Mouse (Mus musculus) stomach, postnatal 0 days (tissue): ENCODE measurements around the gene Hagh.

Experiments used
- CTCF ChIP-seq: IDR thresholded peaks from 2 replicates; pipeline ENCODE4 v1.5.1; 2016; ENCODE audit warnings: antibody characterized with exemption, low read depth, mild to moderate bottlenecking, moderate library complexity
- EP300 ChIP-seq: optimal IDR thresholded peaks from 2 replicates; pipeline ENCODE3; 2016; ENCODE audit warnings: antibody characterized with exemption

GRCm38 (mm10) chr17:24799476-24799875 lies 40.5 kb upstream of the Hagh start:
- TF ChIP-seq CTCF: no peak
- no peak for TF ChIP-seq EP300
